Mouse (Mus musculus) ZHBTc4 (cell line): Measurements from ENCODE around the gene BC037034.
A peak's percentile ranks its signal among the peaks of the same experiment; 100 is the strongest.

Source experiments
- DNase-seq: peaks from one replicate; pipeline ENCODE4 v3.0.0-alpha.2; 2011; ENCODE audit warnings: low read depth, low spot score

Gene BC037034

DNA sequence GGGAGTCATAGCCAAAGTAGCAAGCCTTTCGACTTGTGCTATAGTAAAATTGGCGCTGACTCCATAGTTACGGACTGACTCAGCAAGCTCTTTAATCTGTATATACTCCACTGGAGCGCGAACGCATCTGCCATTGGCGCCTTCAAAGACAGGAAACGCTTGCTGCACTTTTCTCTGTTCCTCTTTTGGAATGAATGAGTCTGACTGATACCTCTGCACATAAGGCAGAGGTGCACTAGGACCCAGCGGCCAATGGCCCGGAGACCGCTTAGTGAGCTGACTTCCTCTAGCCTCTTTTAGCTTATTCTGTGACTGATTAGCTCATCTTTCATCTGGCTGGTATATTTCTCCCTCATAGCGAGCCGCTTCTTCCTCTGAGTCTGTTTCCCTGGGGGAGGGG, 47.2 kb downstream of the BC037034 start:
- DNase-seq: peak; percentile 34
